Mouse (Mus musculus): Measurements from ENCODE around the gene Fstl4.

Fstl4 gene

DNA sequence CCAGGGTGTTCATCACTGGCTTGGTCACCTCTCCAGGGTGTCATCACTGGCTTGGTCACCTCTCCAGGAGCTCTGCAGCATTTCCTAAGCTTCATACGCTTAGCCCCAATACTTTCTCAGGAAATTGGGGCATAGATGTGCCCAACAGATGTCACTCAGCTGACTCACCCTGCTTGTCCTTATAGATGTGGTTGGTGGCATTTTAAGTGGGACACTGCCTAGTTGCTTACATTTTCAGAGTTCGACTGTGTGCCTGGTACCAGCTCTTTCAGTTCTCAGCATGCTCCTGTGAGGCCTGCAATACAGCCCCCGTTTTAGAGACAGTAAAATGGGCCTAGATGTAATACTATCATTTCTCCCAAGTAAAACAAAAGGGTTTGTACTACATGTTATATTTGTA, 8.6 kb downstream of the Fstl4 start:
- no peak for DNase-seq (ENCODE audit: low spot score)

DNA sequence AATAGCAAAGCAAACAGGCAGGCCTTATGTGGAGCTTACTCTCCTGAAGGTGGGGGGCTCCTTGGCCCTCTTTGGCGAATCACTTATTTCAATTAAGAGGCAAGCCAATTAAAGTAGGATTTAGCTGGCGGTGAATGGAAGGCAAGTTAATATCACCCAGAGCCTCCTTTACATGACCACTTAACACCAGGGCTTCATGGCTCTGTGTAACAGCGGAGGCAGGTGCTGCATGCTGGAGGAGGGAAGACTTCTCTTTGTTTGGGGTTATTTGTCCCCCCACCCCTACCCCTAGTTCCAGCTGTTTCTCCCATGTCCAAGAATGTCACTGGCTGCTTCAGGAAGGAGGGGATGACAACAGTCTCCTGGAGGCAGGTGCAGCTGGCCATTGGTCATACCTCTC, 10.9 kb downstream of the Fstl4 start:
- no peak for DNase-seq (ENCODE audit: low spot score)

DNA sequence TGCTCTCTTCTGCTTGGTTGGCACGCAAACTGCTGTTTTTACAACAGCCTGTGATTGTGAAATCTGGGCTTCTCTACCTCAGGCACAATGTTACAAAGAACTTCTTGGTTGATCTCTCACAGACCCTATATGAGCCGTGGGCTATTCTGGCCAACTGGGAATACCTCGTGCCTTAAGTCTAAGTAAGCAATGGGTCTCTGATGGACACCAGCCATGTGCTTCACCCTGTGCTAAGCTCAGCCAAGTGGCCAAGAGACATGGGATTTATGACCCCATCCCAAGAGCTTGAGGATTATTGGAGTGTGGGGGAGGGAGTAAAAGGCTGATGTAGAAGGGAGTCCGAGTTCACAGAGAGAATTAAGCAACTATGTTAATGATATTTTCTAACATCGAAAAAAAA, 18.0 kb downstream of the Fstl4 start:
- no peak for DNase-seq (ENCODE audit: low spot score)

- no peak for DNase-seq (ENCODE audit: low spot score)
Observed at GRCm38 (mm10) chr11:52794331-52794730, 29.9 kb downstream of the Fstl4 start.

DNA sequence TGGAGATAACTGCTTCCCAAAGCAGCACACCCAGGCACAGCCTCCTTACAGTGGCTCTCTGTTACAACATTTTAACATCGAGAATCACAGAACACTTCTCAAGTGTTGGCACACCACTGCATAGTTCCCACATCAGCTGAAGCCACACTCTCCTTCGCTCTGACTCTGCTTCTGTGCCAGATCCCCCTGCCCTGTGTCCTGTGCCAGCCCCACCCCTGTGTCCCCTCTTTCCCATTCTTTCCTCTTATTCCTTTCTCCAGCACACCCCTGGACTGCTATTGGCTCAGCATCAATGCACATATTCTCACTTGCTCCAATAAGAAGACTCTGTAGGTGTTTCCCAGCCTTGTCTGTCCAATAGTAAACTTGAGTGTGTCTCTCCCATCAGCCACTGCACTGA, 45.1 kb downstream of the Fstl4 start:
- DNase-seq (ENCODE audit: low spot score): no peak

GRCm38 (mm10) chr11:52816004-52816403, 51.6 kb downstream of the Fstl4 start:
- DNase-seq (ENCODE audit: low spot score): no peak

- DNase-seq (ENCODE audit: low spot score): no peak
Observed at GRCm38 (mm10) chr11:52820336-52820905, 56.0 kb downstream of the Fstl4 start.

DNA sequence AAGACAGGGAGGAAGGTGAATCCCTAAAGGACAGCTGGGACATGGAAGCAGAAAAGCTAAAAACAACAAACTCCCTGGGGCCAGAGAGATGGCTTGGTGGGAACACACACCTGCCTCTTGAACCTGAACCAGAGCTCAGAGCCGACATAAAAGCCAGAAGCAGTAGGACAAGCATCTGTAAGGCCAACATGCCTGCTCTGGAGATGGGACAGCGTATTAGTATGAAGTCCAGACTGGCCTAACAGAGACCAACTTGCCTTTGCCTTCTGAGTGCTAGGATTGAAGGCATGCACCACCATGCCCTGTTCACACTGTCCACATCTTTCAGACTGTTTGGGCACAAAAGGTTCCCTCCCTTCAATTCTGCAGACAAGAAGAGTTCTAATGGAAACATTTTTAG, 62.2 kb downstream of the Fstl4 start:
- no peak for DNase-seq (ENCODE audit: low spot score)

GRCm38 (mm10) chr11:52831631-52832310, 67.3 kb downstream of the Fstl4 start:
- DNase-seq (ENCODE audit: low spot score): no peak

DNA sequence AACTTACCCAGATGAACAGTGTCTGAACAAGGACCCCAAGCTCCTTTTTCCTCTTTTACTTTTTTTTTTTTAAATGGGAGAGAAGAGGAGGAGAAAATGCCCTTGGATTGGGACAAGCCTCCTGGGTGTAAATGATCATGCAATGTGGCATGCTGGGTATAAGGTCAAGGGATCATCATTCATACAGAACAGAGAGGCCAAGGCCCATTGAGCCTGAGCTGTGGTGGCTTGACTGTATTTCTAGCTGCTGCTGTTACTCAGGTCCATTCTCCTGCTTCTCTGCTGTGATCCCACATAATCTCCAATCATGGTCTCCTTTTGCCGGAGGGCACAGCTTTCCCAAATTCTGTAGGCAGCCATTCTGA, 67.9 kb downstream of the Fstl4 start:
- no peak for DNase-seq (ENCODE audit: low spot score)

GRCm38 (mm10) chr11:52848691-52849090, 84.3 kb downstream of the Fstl4 start:
- DNase-seq (ENCODE audit: low spot score): no peak

DNA sequence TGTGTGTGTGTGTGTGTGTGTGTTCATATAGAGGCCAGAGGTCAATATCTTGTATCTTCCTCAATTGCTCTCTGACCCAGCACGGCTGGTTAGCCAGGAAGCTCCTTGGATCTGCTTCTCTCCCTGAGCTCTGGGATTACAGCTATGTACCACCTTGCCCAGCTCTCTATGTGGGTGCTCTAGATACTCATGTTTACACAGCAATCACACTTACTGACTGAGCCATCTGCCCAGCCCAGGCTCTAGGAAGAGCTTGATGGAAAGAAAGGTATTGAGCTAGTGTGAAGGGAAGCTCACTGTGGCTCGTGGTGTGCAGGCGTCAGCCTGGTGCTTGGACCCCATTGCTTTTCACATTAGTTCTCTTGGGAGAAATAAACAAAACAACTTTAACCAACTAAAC, 85.6 kb downstream of the Fstl4 start:
- DNase-seq (ENCODE audit: low spot score): no peak

DNA sequence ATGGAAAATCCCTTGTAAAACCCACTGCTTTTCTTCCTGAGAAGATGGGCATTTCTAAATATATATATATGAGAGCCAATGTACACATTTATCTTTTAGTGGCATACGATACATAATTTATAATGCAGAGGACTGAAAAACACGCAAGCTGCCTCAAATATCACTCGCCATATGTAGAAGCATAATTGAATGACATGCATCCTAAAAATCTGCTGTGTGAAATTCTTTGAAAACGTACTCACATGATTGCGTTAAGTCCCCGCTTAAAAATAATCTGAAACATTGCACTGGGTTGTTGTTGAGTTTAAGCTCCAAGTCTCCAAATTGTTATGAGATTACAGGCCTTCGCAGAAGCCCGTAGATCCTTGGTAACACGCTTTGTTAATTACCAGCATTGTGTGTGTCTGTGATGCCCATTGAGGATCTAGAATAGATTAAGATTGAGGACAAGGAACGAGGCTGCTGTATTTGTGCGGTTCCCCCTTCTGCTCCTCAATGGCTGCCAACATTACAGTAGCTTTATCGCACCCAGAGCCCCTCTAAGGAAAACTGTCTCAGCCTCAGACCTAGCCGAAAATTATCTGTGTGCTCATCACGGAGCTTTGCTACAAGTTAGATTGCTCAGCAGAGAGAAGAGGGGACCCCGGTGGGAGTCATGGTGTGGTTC, 108.5 kb downstream of the Fstl4 start:
- no peak for DNase-seq (ENCODE audit: low spot score)

- no peak for DNase-seq (ENCODE audit: low spot score)
Observed at GRCm38 (mm10) chr11:52875916-52876765, 111.7 kb downstream of the Fstl4 start.

- DNase-seq (ENCODE audit: low spot score): no peak
Observed at GRCm38 (mm10) chr11:52877662-52878061, 113.2 kb downstream of the Fstl4 start.

- DNase-seq (ENCODE audit: low spot score): no peak
Observed at GRCm38 (mm10) chr11:52879958-52880357, 115.5 kb downstream of the Fstl4 start.

DNA sequence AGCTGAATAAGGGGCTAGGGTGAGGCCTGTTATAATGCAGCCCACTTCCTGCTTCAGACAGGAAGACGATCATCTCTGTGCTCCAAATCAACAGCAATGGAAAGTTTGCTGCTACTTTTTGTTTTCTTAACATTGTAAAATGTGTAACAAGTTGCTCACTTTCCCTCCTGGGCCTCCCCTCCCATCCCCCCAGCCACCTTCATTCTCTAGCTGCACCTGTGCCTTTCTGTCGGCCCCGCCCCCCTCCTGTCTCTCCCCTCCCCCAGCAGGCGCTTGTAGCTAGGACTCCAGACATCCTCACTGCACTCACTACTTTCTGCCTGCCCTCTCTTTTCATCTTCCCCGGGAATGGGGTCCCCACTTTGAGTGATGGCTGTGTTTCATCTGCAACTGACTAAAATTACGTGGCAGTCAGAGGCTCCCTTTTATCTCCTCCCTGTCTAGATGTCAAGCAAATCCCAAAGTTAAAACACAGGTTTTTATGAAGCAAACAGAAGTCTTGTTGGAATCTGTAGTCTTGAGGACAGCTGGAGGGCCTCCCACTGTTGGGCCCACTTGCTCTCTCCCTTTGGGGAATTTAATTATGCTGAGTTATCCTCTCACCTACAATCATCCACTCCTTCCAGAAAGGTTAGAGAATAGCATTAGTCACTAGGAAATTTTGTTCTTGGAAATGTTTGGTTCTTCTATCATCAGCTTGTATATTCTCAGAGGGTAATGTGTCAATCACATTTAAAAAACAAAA, 122.3 kb downstream of the Fstl4 start:
- DNase-seq (ENCODE audit: low spot score): no peak

DNA sequence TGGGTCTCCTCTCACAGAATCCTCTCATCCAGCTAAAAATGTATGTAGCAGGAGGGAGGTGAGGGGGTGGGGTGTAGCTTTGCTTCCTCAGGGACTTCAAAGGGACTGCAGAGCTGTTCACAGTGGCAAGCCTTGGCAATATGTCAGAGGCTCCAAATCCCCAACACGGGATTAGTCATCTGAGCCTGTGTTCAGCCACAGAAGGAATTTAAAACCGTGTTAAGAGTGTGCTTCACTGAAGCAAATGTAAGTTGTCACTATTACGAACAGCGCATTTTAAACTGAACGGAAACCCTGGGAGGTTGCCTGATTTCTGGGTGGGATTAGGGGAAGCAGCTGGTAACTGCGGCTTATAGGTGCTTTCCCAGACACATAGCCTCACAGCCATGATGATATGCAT, 123.7 kb downstream of the Fstl4 start:
- no peak for DNase-seq (ENCODE audit: low spot score)

DNA sequence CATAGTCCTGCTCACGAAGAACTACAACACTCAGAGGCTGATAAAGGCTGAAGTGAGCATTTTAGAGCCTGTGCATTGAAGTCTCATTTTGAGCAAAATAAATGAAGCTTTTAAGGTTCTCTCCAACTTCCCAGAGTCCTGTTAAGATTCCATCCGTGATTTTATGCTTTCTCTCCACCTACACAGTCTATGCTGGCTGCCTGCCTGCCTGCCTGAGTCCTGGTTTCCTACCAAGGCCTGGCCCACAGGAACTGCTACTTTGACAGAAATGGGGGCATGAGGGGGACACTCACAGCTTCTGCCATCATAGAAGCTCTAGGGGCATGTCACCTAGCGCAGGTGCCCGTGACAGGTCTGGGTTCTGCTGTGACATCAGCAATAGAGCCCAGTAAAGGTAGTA, 125.1 kb downstream of the Fstl4 start:
- DNase-seq (ENCODE audit: low spot score): no peak

- DNase-seq (ENCODE audit: low spot score): no peak
Observed at GRCm38 (mm10) chr11:52890156-52890555, 125.7 kb downstream of the Fstl4 start.

- DNase-seq (ENCODE audit: low spot score): no peak
Observed at GRCm38 (mm10) chr11:52904101-52904500, 139.7 kb downstream of the Fstl4 start.

DNA sequence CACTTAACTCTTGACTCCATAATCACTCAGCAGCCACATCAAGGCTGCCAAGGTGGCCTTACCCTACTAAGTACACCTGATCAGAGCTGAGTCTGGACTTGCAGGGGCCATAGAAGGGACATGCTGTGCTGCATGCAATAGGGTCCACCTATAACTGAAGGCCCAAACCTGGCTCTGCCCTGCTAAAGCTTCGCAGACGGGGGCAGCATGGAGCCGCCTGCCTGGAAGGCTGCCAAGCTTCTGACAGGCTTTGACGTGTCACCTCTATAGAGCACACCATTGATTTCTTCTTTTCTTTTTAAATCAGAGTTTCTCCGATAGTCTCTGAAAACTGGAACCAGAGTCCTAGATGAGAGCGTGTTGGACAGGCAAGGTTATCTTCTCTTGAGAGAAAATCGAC, 146.4 kb downstream of the Fstl4 start:
- no peak for DNase-seq (ENCODE audit: low spot score)

Measured in spleen, adult 12 weeks (tissue).